ENCODE assay signal across 14 mouse cellular contexts in the genomic region with DNA sequence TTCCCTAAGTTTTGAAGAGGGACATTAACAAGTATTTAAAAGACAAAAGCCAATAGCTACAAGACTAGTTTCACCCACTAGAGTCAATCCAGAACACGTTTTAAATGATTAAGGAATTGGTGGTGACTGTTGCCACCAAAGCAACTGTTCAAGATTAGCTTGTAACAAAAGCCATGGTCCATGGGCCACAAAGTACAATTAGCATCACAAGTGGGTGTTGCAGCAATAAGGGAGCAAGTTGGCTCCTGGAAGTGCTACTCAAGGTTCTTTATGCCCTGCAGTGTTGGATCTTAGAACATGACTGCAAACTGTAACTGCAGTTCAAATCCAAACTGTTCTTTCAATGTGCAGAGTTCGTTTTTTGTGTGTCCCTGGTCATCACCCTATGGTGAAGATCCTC.
"Had no signal": no experiment of that assay in that cellular context is flagged by ENCODE, and none has a peak within 500 bp of the region (broad histone marks: within the 10 kb centered on the region; RNA-seq: fewer than 3 reads in every experiment).

No protein-coding gene starts in this region.

- DNase-seq: gastrocnemius, adult 2 months; gastrocnemius, postnatal 10 days; gastrocnemius, postnatal 25 days; heart, adult 2 months; heart, postnatal 36 days; kidney, adult 11 months; kidney, adult 2 months; kidney, adult 9 months; kidney, postnatal 14 days; kidney, postnatal 36 days; layer of hippocampus, adult 9-11 months; layer of hippocampus, postnatal 36 days; liver; liver, embryonic 13.5 days had no signal
